Mouse (Mus musculus) midbrain, embryonic 15.5 days (tissue): ENCODE data around the gene Frmd4a. TPM values are rescaled to one million over a fixed set of nuclear protein-coding genes. Genes with fewer than 3 reads are reported as not detected.
"Not testable (repeated sequence)": the region's sequence is repeated elsewhere in the genome, so short reads cannot be mapped to it uniquely, and the experiment has no call there.

Experiments used
- ATAC-seq: fragments of 200-750 bp; cut with Nextera tagmentation; replicated peaks from 2 replicates; pipeline ENCODE4 v1.8.0; 2017; ENCODE audit warnings: moderate TSS enrichment
- H3K27ac ChIP-seq: fragments of 300-500 bp; sonication (generic); 2 replicates; pipeline ENCODE4 v1.5.1; 2015; ENCODE audit warnings: mild to moderate bottlenecking, inconsistent platforms
- H3K27me3 ChIP-seq: fragments of 300-500 bp; sonication (generic); replicated peaks from 2 replicates; pipeline ENCODE4 v1.6.1; 2015; ENCODE audit warnings: inconsistent platforms
- H3K36me3 ChIP-seq: fragments of 300-500 bp; sonication (generic); replicated peaks from 2 replicates; pipeline ENCODE4 v1.6.1; 2015; ENCODE audit warnings: inconsistent platforms
- H3K4me1 ChIP-seq: fragments of 300-500 bp; sonication (generic); 2 replicates; pipeline ENCODE4 v1.6.1; 2015; ENCODE audit warnings: inconsistent platforms
- H3K4me2 ChIP-seq: fragments of 300-500 bp; sonication (generic); 2 replicates; pipeline ENCODE4 v1.6.1; 2015; ENCODE audit warnings: inconsistent platforms, mild to moderate bottlenecking, moderate library complexity
- H3K4me3 ChIP-seq: fragments of 300-500 bp; sonication (generic); 2 replicates; pipeline ENCODE4 v1.5.1; 2015; ENCODE audit warnings: mild to moderate bottlenecking, inconsistent platforms
- H3K9ac ChIP-seq: fragments of 300-500 bp; sonication (generic); 2 replicates; pipeline ENCODE4 v1.6.1; 2015; ENCODE audit warnings: mild to moderate bottlenecking, inconsistent platforms
- H3K9me3 ChIP-seq: fragments of 300-500 bp; sonication (generic); 2 replicates; pipeline ENCODE4 v1.6.1; 2016; ENCODE audit warnings: inconsistent platforms
- WGBS: fragments of 180-500 bp; shearing (Covaris S2); methylation state at CpG from one replicate; pipeline ENCODE4 v1.1.7; 2015; ENCODE audit warnings: mixed read lengths; 5-methylcytosine and 5-hydroxymethylcytosine counted together
- polyA plus RNA-seq: library from polyadenylated mRNA; unstranded; fragments of >200 nt; fragmentation: Nextera tagmentation; extraction: Ambion mirVana; gene quantifications from 2 replicates; pipeline ENCODE4 v1.2.1, GENCODE M21; 2015

Frmd4a gene
- polyA plus RNA-seq, 1 experiment from 2014 or later: 62.7 TPM

- H3K36me3 ChIP-seq: peaks cover 73% of the 10 kb centered on the region
These were observed 590.7 kb downstream of the Frmd4a start for GRCm38 (mm10) chr2:4608253-4608652.

GRCm38 (mm10) chr2:4609433-4609832 is 591.9 kb downstream of the Frmd4a start:
- Histone ChIP-seq H3K27ac (no peak overlapping the region), H3K9me3 (no peaks in the 10 kb centered on the region), H3K36me3 (peaks cover 68% of the 10 kb centered on the region), H3K27me3 (no peaks in the 10 kb centered on the region), H3K4me2 (no peak overlapping the region), H3K9ac (no peak overlapping the region), H3K4me1 (no peaks in the 10 kb centered on the region), H3K4me3 (no peak overlapping the region)
- 87% methylated on average over 10 of the region's 10 CpGs for WGBS
- ATAC-seq: no peak

More at GRCm38 (mm10) chr2:4608253-4608652, 590.7 kb downstream of the Frmd4a start:
- WGBS: 71% methylated on average over 3 of the region's 3 CpGs
- ATAC-seq: no peak
- no peaks in the 10 kb centered on the region for H3K9me3 ChIP-seq
- no peak overlapping the region for H3K4me2 ChIP-seq
- H3K4me1 ChIP-seq: no peaks in the 10 kb centered on the region
- H3K27me3 ChIP-seq: no peaks in the 10 kb centered on the region
- no peak overlapping the region for H3K9ac ChIP-seq
- no peak overlapping the region for H3K27ac ChIP-seq
- H3K4me3 ChIP-seq: no peak overlapping the region

GRCm38 (mm10) chr2:4611295-4611694 is 593.8 kb downstream of the Frmd4a start:
- no peak overlapping the region for H3K9ac ChIP-seq
- whole genome bisulfite sequencing: 89% methylated on average over 6 of the region's 6 CpGs
- no peaks in the 10 kb centered on the region for H3K27me3 ChIP-seq
- no peak overlapping the region for H3K27ac ChIP-seq
- no peak overlapping the region for H3K4me2 ChIP-seq
- H3K4me3 ChIP-seq: no peak overlapping the region
- peaks cover 55% of the 10 kb centered on the region for H3K36me3 ChIP-seq
- ATAC-seq: no peak
- H3K4me1 ChIP-seq: no peaks in the 10 kb centered on the region
- no peaks in the 10 kb centered on the region for H3K9me3 ChIP-seq

GRCm38 (mm10) chr2:4611704-4612103 is 594.2 kb downstream of the Frmd4a start:
- no peaks in the 10 kb centered on the region for H3K27me3 ChIP-seq
- 92% methylated on average over 10 of the region's 10 CpGs for WGBS
- H3K9ac ChIP-seq: no peak overlapping the region
- no peak for ATAC-seq
- H3K36me3 ChIP-seq: peaks cover 55% of the 10 kb centered on the region
- H3K4me2 ChIP-seq: no peak overlapping the region
- no peak overlapping the region for H3K27ac ChIP-seq
- no peak overlapping the region for H3K4me3 ChIP-seq
- no peaks in the 10 kb centered on the region for H3K4me1 ChIP-seq
- no peaks in the 10 kb centered on the region for H3K9me3 ChIP-seq

- H3K4me1 ChIP-seq, H3K4me3 ChIP-seq, H3K4me2 ChIP-seq, H3K27me3 ChIP-seq, H3K27ac ChIP-seq, H3K9me3 ChIP-seq, H3K9ac ChIP-seq: not testable (repeated sequence)
- 59% methylated on average over 6 of the region's 6 CpGs for WGBS
- peak; percentile 64 for ATAC-seq
- peaks cover 29% of the 10 kb centered on the region for H3K36me3 ChIP-seq
These were observed 596.9 kb downstream of the Frmd4a start for GRCm38 (mm10) chr2:4614276-4614929.

GRCm38 (mm10) chr2:4615014-4615546 is 597.6 kb downstream of the Frmd4a start:
- ATAC-seq: 0 out of 2 replicates have a peak, but pooled peaks have one; percentile 12
- Histone ChIP-seq H3K4me3 (no peak overlapping the region), H3K27ac (no peak overlapping the region), H3K27me3 (no peaks in the 10 kb centered on the region), H3K4me2 (no peak overlapping the region), H3K36me3 (peaks cover 28% of the 10 kb centered on the region), H3K4me1 (no peaks in the 10 kb centered on the region), H3K9me3 (no peaks in the 10 kb centered on the region), H3K9ac (no peak overlapping the region)
- 93% methylated on average over 2 of the region's 2 CpGs for WGBS

GRCm38 (mm10) chr2:4616995-4617394 is 599.5 kb downstream of the Frmd4a start:
- no peaks in the 10 kb centered on the region for H3K9me3 ChIP-seq
- WGBS: 91% methylated on average over 4 of the region's 4 CpGs
- no peaks in the 10 kb centered on the region for H3K4me1 ChIP-seq
- H3K27me3 ChIP-seq: no peaks in the 10 kb centered on the region
- no peak for ATAC-seq
- no peak overlapping the region for H3K4me3 ChIP-seq
- no peak overlapping the region for H3K4me2 ChIP-seq
- H3K36me3 ChIP-seq: peaks cover 15% of the 10 kb centered on the region
- H3K27ac ChIP-seq: no peak overlapping the region
- no peak overlapping the region for H3K9ac ChIP-seq

- not testable (repeated sequence) for H3K9ac ChIP-seq, H3K36me3 ChIP-seq, ATAC-seq, H3K4me1 ChIP-seq, H3K27ac ChIP-seq, H3K9me3 ChIP-seq, H3K4me2 ChIP-seq, H3K27me3 ChIP-seq, H3K4me3 ChIP-seq
These were observed 601.6 kb downstream of the Frmd4a start for GRCm38 (mm10) chr2:4619126-4619525.

DNA sequence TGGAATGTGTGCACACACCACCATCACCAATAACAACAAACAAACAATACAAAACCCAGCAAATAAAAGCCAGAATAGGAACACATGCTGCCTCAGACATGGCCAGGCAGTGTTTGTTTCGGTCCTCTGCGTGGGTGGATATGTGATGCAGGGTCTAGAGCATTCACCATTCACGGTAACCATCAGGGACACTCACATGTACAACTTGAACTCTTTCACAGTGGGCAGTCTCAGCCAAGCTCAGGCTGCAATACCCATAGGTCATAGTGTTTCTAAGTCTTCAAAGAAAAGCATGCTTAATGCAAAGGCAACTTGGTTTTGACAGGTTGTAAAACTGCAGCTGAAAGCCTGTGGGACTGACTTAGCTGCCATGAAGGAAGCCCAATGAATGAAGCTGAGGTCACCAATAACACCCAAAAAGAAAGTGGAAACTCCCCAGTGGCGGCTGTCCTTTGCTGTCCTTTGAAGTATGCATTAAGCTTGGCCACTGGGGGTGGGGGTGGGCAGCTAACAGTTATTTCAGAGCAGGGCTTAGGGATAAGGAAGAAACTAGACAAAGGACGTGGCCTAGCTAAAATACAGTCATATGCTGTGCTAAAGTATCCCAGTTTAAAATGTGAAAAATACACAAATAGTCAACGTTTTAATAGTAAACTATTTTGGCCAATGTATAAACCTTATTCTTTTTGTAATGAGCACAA is 602.5 kb downstream of the Frmd4a start:
- H3K4me1 ChIP-seq: no peaks in the 10 kb centered on the region
- no peak overlapping the region for H3K4me3 ChIP-seq
- no peak for ATAC-seq
- H3K9me3 ChIP-seq: no peaks in the 10 kb centered on the region
- no peak overlapping the region for H3K27ac ChIP-seq
- no peaks in the 10 kb centered on the region for H3K27me3 ChIP-seq
- H3K4me2 ChIP-seq: no peak overlapping the region
- WGBS: 48% methylated on average over 6 of the region's 6 CpGs
- peaks cover 12% of the 10 kb centered on the region; the same call in 1 of the 2 replicates for H3K36me3 ChIP-seq
- H3K9ac ChIP-seq: no peak overlapping the region

GRCm38 (mm10) chr2:4620640-4621401 is 603.3 kb downstream of the Frmd4a start:
- no peaks in the 10 kb centered on the region for H3K9me3 ChIP-seq
- H3K27me3 ChIP-seq: no peaks in the 10 kb centered on the region
- H3K4me3 ChIP-seq: no peak overlapping the region
- no peak for ATAC-seq
- H3K4me1 ChIP-seq: no peaks in the 10 kb centered on the region
- peaks cover 12% of the 10 kb centered on the region; the same call in 1 of the 2 replicates for H3K36me3 ChIP-seq
- no peak overlapping the region for H3K27ac ChIP-seq
- no peak overlapping the region for H3K9ac ChIP-seq
- no peak overlapping the region for H3K4me2 ChIP-seq
- 73% methylated on average over 12 of the region's 12 CpGs for WGBS

- no peak overlapping the region for H3K4me3 ChIP-seq
- WGBS: 84% methylated on average over 3 of the region's 3 CpGs
- no peak overlapping the region for H3K27ac ChIP-seq
- no peak overlapping the region for H3K9ac ChIP-seq
- H3K27me3 ChIP-seq: no peaks in the 10 kb centered on the region
- peaks cover 12% of the 10 kb centered on the region; the same call in 1 of the 2 replicates for H3K36me3 ChIP-seq
- H3K4me1 ChIP-seq: no peaks in the 10 kb centered on the region
- ATAC-seq: no peak
- no peaks in the 10 kb centered on the region for H3K9me3 ChIP-seq
- H3K4me2 ChIP-seq: no peak overlapping the region
These were observed 604.0 kb downstream of the Frmd4a start for GRCm38 (mm10) chr2:4621471-4621985.

DNA sequence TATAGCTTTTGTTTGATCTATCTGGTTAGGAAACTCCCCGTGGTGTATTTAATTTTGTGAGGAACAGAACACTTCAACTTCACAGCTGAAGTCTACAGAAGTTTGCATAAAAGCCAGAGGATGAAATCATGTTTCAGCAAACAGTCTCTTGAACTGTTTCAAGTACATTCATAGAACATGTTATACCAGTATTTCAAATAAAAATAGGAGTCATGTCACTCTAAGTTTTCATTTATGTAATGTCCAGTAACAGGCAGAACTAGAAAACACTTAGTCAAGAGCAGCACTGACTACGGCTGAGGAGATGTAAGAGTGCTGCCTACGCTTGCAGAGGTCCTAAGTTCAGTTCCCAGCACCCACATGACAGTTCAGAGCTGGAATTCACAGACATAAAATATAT is 609.4 kb downstream of the Frmd4a start:
- Histone ChIP-seq H3K4me3 (no peak overlapping the region), H3K27me3 (no peaks in the 10 kb centered on the region), H3K36me3 (peaks cover 12% of the 10 kb centered on the region; the same call in 1 of the 2 replicates), H3K27ac (no peak overlapping the region), H3K9ac (no peak overlapping the region), H3K9me3 (no peaks in the 10 kb centered on the region), H3K4me1 (no peaks in the 10 kb centered on the region), H3K4me2 (no peak overlapping the region)
- no peak for ATAC-seq
- WGBS: 93% methylated on average over 3 of the region's 3 CpGs
